Mouse (Mus musculus) embryonic fibroblast, embryonic 13.5 days (primary cell): ENCODE data around the gene Nacc2.

Experiments used
- CTCF ChIP-seq: IDR thresholded peaks from 2 replicates; pipeline ENCODE4 v1.5.1; 2011; ENCODE audit warnings: mild to moderate bottlenecking, control low read depth, low read length, moderate library complexity, borderline replicate concordance; ENCODE audit not compliant: insufficient read depth
- POLR2A ChIP-seq: IDR thresholded peaks from 2 replicates; pipeline ENCODE4 v1.6.1; 2011; ENCODE audit warnings: low read depth, mild to moderate bottlenecking, control low read depth, low read length, moderate library complexity

GRCm38 (mm10) chr2:26129346-26129745 is 6.3 kb upstream of the Nacc2 start:
- no peak for TF ChIP-seq CTCF
- no peak for TF ChIP-seq POLR2A
